Mouse (Mus musculus): Measurements from ENCODE around the gene Sfi1. TPM values are rescaled to one million over a fixed set of nuclear protein-coding genes. Genes with fewer than 3 reads are reported as not detected.
"Not testable (repeated sequence)": the region's sequence is repeated elsewhere in the genome, so short reads cannot be mapped to it uniquely, and the experiment has no call there.

Gene Sfi1
- total RNA-seq, 2 experiments from 2014 or later, result 42.1 to 81.8 TPM

DNA sequence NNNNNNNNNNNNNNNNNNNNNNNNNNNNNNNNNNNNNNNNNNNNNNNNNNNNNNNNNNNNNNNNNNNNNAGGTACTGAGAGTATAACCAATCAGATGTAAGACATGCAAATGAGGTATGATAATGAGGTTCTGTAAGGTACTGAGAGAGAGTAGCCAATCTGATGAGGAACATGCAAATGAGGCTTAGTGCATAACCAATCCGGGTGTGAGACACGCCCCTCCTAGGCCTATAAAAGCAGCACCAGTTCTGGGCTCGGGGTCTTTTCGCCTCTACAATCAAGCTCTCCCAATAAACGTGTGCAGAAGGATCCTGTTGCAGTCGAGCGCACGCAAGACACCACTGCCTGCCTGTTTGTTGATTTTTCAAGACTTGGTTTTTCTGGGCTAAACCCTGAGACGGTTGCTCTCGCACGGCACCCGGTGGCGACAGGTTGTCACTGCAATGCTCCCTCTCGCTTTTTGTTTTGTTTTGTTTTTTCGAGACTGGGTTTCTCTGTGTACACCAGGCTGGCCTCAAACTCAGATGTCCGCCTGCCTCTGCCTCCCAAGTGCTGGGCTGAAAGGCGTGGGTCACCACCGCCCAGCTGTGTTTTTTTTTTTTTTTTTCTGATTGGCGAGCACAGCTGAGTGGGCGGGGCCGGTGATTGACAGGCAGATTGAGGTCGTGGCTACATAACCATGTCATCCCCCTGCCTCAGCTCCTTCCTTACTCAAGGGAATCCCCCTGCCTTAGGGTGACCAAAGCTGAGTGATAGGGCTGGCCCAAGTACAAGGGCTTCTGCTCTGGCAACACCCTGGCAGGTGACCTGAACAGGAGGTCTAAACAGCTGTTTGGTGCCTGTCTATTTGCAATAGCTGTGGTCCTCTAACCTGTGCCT lies 68.1 kb downstream of the Sfi1 start:
- peak in 1 of 2 experiments; percentile 11 for DNase-seq (ENCODE audit: extremely low spot score in 1 of 2, low spot score in 1 of 2)

DNA sequence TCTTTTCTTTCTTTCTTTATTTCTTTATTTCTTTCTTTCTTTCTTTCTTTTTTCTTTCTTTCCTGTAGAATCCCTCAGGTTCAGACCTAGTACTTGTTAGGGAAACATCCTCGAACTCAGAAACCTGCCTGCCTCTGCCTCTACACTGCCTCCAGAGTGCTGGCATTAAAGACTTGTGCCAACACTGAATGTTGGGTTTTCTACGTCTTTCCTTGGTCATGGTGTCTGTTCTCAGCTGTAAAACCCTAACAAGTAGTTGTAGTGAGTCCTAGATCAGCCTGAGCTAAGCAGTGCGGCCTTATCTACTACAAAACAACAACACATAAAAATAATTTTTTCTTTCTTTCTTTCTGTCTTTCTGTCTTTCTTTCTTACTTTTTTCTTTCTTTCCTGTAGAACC lies 78.9 kb downstream of the Sfi1 start:
- no peak for DNase-seq (ENCODE audit: extremely low spot score in 1 of 2, low spot score in 1 of 2)

DNA sequence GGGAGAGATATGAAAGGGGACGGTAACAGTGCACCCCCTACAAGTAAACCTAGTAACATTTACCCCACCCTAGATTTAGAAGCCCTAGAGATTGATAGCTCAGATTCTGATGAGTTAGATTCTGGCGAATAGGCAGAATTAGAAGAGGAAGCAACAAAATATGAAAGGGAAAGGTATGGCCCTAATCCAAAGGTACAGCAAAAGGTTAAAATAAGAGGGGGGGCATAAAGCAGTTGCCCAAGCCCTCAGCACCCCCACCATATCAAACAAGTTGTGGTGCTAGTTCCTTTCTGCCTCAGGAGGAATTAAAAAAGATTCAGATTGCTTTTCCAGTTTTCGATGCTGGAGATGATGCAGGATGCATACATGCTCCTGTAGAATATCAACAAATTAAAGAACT lies 87.1 kb downstream of the Sfi1 start:
- no peak for DNase-seq (ENCODE audit: extremely low spot score in 1 of 2, low spot score in 1 of 2)

DNA sequence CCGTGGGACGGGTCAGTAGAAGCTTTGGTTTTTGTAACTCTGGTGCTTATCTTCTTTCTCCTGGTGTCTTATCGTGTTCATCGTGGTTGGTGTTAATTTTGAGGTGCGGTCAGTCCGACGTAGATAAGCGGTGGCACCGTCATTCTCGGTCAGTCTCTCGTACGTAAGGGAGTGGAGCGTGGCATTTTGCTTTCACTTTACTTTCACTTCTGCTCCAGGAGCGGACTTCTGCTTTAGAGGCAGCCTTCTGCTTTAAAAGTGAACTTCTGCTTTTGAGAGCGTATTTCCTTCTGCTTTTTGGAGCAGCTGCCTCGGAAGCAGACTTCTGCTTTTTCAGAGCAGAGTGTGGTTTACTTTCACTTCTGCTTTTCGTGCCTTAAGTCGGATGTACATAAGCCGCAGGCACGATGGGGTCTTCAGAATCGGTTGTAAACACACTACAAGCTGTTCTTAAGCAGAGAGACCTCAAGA lies 88.0 kb downstream of the Sfi1 start:
- DNase-seq (ENCODE audit: extremely low spot score in 1 of 2, low spot score in 1 of 2), result no peak

DNA sequence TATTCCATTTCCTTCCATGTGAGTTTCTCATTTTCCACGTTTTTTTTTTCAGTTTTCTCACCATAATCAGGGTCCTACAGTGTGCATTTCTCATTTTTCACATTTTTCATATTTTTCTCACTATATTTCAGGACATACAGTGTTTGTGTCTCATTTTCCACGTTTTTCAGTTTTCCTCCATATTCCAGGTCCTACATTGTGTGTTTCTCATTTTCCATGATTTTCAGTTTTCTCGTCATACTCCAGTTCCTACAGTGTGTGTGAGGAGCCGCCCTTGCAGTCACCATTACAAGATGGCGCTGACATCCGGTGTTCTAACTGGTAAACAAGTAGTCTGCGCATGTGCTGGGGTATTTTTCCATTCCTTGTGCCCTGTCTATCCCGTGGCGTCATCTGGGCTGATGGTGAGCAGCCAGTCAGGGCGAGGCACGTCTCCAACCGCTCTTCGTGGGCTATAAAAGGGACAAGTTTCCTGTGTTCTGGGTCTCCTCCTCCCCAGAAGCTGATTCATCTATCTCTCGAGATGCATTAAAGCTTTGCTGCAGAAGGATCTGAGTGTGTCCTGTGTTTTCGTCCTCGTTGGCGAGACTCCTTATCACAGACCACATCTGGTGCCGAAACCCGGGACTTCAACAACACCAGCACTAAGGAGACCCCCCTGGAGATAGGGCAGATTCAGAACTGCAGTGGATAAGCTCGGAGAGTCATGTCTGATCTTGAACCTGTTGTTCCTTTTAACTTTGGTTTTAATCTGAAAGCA lies 88.6 kb downstream of the Sfi1 start:
- DNase-seq (ENCODE audit: extremely low spot score in 1 of 2, low spot score in 1 of 2), result not testable (repeated sequence)

DNA sequence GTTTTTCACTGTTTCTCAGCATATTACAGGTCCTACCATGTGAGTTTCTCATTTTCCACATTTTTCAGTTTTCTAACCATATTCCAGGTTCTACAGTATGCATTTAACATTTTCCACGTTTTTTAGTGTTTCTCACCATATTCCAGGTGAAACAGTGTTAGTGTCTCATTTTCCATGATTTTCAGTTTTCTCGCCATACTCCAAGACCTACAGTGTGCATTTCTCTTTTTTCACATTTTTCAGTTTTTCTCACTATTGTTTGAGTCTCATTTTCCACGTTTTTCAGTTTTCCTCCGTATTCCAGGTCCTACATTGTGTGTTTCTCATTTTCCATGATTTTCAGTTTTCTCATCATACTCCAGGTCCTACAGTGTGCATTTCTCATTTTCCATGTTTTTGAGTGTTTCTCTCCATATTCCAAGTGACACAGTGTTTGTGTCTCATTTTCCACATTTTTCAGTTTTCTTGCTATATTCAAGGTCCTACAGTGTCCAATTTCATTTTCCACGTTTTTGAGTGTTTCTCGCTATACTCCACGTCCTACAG lies 89.6 kb downstream of the Sfi1 start:
- no peak for DNase-seq (ENCODE audit: extremely low spot score in 1 of 2, low spot score in 1 of 2)

DNA sequence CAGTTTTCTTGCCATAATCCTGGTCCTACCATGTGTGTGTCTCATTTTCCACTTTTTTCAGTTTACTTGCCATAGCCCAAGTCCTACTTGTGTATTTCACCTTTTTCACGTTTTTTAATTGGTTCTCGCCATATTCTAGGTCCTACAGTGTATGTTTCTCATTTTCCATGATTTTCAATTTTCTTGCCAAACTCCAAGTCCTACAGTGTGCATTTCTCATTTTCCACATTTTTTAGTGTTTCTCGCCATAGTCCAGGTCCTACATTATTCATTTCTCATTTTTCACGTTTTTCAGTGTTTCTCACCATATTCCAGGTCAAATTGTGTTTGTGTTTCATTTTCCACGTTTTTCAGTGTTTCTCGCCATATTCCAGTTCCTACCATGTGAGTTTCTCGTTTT lies 90.6 kb downstream of the Sfi1 start:
- DNase-seq (ENCODE audit: extremely low spot score in 1 of 2, low spot score in 1 of 2), result not testable (repeated sequence)

DNA sequence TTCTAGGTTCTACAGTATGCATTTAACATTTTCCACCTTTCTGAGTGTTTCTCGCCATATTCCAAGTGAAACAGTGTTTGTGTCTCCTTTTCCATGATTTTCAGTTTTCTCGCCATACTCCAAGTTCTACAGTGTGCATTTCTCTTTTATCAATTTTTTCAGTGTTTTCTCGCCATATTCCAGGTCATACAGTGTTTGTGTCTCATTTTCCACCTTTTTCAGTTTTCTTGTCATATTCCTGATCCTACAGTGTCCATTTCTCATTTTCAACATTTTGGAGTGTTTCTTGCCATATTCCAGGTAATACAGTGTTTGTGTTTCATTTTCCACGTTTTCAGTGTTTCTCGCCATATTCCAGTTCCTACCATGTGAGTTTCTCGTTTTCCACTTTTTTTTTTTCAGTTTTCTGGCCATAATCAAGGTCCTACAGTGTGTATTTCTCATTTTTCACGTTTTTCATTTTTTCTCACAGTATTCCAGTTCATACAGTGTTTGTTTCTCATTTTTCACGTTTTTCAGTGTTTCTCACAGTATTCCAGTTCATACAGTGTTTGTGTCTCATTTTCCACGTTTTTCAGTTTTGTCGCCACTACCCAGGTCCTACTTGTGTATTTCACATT lies 91.3 kb downstream of the Sfi1 start:
- no peak for DNase-seq (ENCODE audit: extremely low spot score in 1 of 2, low spot score in 1 of 2)

DNA sequence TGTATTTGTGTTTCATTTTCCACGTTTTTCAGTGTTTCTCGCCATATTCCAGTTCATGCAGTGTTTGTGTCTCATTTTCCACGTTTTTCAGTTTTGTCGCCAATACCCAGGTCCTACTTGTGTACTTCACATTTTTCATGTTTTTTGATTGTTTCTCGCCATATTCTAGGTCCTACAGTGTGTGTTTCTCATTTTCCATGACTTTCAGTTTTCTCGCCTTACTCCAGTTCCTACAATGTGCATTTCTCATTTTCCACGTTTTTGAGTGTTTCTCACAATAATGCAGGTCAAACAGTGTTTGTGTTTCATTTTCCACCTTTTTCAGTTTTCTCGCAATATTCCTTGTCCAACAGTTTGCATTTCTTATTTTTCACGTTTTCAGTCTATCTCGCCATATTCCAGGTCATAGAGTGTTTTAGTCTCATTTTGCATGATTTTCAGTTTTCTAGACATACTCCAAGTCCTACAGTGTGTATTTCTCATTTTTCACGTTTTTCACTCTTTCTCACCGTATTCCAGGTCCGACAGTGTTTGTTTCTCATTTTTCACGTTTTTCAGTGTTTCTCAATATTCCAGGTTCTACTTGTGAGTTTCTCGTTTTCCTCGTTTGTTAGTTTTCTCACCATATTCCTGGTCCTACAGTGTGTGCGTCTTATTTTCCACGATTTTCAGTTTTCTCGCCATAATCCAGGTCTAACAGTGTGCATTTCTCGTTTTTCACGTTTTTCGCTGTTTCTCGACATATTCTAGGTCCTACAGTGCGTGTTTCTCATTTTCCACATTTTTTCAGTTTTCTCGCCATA lies 92.0 kb downstream of the Sfi1 start:
- no peak for DNase-seq (ENCODE audit: extremely low spot score in 1 of 2, low spot score in 1 of 2)

DNA sequence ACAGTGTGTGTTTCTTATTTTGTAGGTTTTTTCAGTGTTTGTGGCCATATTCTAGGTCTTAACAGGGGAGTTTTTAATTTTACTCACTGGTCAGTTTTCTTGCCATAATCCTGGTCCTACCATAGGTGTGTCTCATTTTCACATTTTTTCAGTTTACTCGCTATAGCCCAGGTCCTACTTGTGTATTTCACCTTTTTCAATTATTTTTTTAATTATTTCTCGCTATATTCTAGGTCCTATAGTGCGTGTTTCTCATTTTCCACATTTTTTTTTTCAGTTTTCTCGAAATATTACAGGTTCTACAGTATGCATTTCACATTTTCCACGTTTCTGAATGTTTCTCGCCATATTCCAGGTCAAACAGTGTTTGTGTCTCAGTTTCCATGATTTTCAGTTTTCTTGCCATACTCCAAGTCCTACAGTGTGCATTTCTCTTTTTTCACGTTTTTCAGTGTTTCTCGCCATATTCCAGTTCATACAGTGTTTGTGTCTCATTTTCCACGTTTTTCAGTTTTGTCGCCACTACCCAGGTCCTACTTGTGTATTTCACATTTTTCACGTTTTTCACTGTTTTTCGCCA lies 93.1 kb downstream of the Sfi1 start:
- not testable (repeated sequence) for DNase-seq (ENCODE audit: extremely low spot score in 1 of 2, low spot score in 1 of 2)

Other genes with a start within 250 kb of the Sfi1 start
- gene Eif4enif1, start 8.9 kb upstream of the Sfi1 start, total RNA-seq (2021), result 10 to 100 TPM; 60.3 to 69.2 TPM
- 100 to 1,000 TPM in 1 of 2 experiments, 10 to 100 TPM in 1; 99.2 to 104 TPM for gene Drg1, start 73.0 kb upstream of the Sfi1 start, total RNA-seq (2021)
- 10 to 100 TPM; 53.4 to 56.4 TPM for gene Patz1, start 95.4 kb upstream of the Sfi1 start, total RNA-seq (2021)
- 10 to 100 TPM; 29.1 to 38.2 TPM for gene Pik3ip1, start 136.9 kb upstream of the Sfi1 start, total RNA-seq (2021)
- gene Limk2, start 215.7 kb upstream of the Sfi1 start, total RNA-seq (2021), result 100 to 1,000 TPM in 1 of 2 experiments, 10 to 100 TPM in 1; 83.1 to 104 TPM